Mouse (Mus musculus): ENCODE data around the gene Slc8a3.

DNA sequence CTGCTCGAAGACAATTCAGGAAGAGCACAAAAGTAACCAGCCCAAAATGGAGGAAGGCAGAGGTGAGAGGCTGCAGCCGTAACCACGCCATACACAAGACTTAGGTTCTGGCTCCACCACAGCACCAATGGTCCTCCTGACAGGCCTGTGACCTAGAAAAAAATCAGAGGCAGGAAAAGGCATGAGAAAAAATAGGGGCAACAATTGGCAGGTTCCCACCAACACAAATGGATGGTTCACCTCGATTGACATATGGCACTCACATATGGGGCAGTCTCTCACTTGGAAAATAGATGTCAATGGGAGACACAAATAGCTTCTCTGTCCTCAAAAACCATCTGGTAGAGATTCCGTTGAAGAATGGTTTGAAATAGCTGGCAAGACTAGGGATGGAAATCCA is 17.0 kb downstream of the Slc8a3 start:
- TF ChIP-seq CTCF (conservative IDR thresholded peaks at IDR 0.05; ENCODE audit: low read length) = no peak
- no peak for TF ChIP-seq NANOG (IDR thresholded peaks at IDR 0.05; ENCODE audit: borderline replicate concordance, low read length)
- TF ChIP-seq POU5F1 (IDR thresholded peaks at IDR 0.05; ENCODE audit: borderline replicate concordance, low read length) = no peak

All from E14TG2a.4 (cell line).